Comparison of ENCODE assay signal across 8 mouse cellular contexts in genomic region chr16:11133476-11134347, GRCm38 (mm10). TPM values are rescaled to one million over a fixed set of nuclear protein-coding genes. Genes with fewer than 3 reads are reported as not detected.
DNase-seq lines count a peak whose midpoint lies in the region; ATAC-seq and TF ChIP-seq lines count a peak whose summit lies in the region.

No protein-coding gene starts in this region.

- no peak for TF ChIP-seq CTCF in left cerebral cortex, adult 2 months (IDR thresholded peaks at IDR 0.05)

- peak overlapping the region; percentile 92 for H3K27ac ChIP-seq in left cerebral cortex, adult 2 months
- peak overlapping the region; percentile 93 for H3K27ac ChIP-seq in forebrain, embryonic 10.5 days
- peak overlapping the region; percentile 90 for H3K27ac ChIP-seq in midbrain, embryonic 14.5 days (replicated peaks; ENCODE audit: low read depth, low read length)

- 1% methylated on average over 34 of the region's 34 CpGs for WGBS in forebrain, embryonic 10.5 days
- WGBS in midbrain, embryonic 14.5 days = under 1% methylated on average over 34 of the region's 34 CpGs

- ATAC-seq in midbrain, embryonic 14.5 days (ENCODE audit: low FRiP score, low TSS enrichment) = no peak

- H3K9me3 ChIP-seq in forebrain, embryonic 10.5 days = no peaks in the 10 kb centered on the region
- H3K9me3 ChIP-seq in midbrain, embryonic 14.5 days (ENCODE audit: control insufficient read depth, low read length) = no peaks in the 10 kb centered on the region

- H3K4me1 ChIP-seq in forebrain, embryonic 10.5 days = peaks cover 32% of the 10 kb centered on the region
- H3K4me1 ChIP-seq in midbrain, embryonic 14.5 days (ENCODE audit: control insufficient read depth, insufficient read depth, low read length) = peaks cover 22% of the 10 kb centered on the region

- H3K9ac ChIP-seq in midbrain, embryonic 14.5 days (replicated peaks; ENCODE audit: low read length) = peak overlapping the region; percentile 91

- H3K4me3 ChIP-seq in left cerebral cortex, adult 2 months = peak overlapping the region; percentile 74
- H3K4me3 ChIP-seq in forebrain, embryonic 10.5 days = peak overlapping the region; percentile 97
- H3K4me3 ChIP-seq in midbrain, embryonic 14.5 days (replicated peaks; ENCODE audit: low read depth, low read length) = peak overlapping the region; percentile 92

- DNase-seq in left cerebral cortex, adult 2 months (ENCODE audit: extremely low spot score in 1 of 2, low spot score in 2 of 2) = peak in 1 of 2 experiments; percentile 20
- DNase-seq in left cerebral cortex, adult 8-10 months (ENCODE audit: low spot score in 2 of 2) = no peak
- DNase-seq in adipocyte (ENCODE audit: low spot score) = peak; percentile 57
- DNase-seq in forebrain, embryonic 10.5 days (ENCODE audit: extremely low spot score, low spot score) = no peak
- peak; percentile 14 to 29 for DNase-seq in layer of hippocampus, adult 8-10 months (ENCODE audit: low spot score in 2 of 2)
- DNase-seq in midbrain, embryonic 14.5 days = no peak
- DNase-seq in ovary, postnatal 10 days (ENCODE audit: low spot score) = no peak
- no peak for DNase-seq in B cell, adult 2 months

- peaks cover 27% of the 10 kb centered on the region for H3K36me3 ChIP-seq in forebrain, embryonic 10.5 days (replicated peaks)
- peaks cover 20% of the 10 kb centered on the region for H3K36me3 ChIP-seq in midbrain, embryonic 14.5 days (ENCODE audit: control insufficient read depth, insufficient read depth, low read length)

- H3K4me2 ChIP-seq in midbrain, embryonic 14.5 days (ENCODE audit: low read length) = peak overlapping the region; percentile 62

- intact Hi-C loops in left cerebral cortex, adult 2 months (cut with DNase I) = no loop called here

- H3K27me3 ChIP-seq in forebrain, embryonic 10.5 days (ENCODE audit: poor library complexity, severe bottlenecking) = no peaks in the 10 kb centered on the region
- H3K27me3 ChIP-seq in midbrain, embryonic 14.5 days (ENCODE audit: control insufficient read depth, insufficient read depth, low read length) = no peaks in the 10 kb centered on the region

RNA-seq across cellular contexts. Expression of gene Txndc11, which starts 0.7 kb away (rescaled TPM):
- total RNA-seq in left cerebral cortex, adult 2 months (2021) = 10 to 100 TPM; 35.2 to 37.7 TPM
- 10 to 100 TPM; 29.1 to 31.7 (median 30.0) TPM for total RNA-seq in left cerebral cortex, adult 8-10 months (2022)
- 24.0 and 25.1 TPM in 2 replicates for polyA plus RNA-seq in forebrain, embryonic 10.5 days (2016; fragmentation: Nextera tagmentation; extraction: Ambion mirVana)
- total RNA-seq in layer of hippocampus, adult 8-10 months (2022) = 10 to 100 TPM; 27.5 to 31.0 (median 29.2) TPM
- 28.7 and 34.6 TPM in 2 replicates for polyA plus RNA-seq in midbrain, embryonic 14.5 days (2014; fragmentation: Nextera tagmentation; extraction: Ambion mirVana)

RNA-seq across cellular contexts. Expression of gene Zc3h7a, which starts 42.5 kb away (rescaled TPM):
- total RNA-seq in left cerebral cortex, adult 2 months (2021) = 10 to 100 TPM; 68.5 to 76.4 TPM
- 10 to 100 TPM; 51.9 to 75.8 (median 64.6) TPM for total RNA-seq in left cerebral cortex, adult 8-10 months (2022)
- 65.1 and 72.4 TPM in 2 replicates for polyA plus RNA-seq in forebrain, embryonic 10.5 days (2016; fragmentation: Nextera tagmentation; extraction: Ambion mirVana)
- total RNA-seq in layer of hippocampus, adult 8-10 months (2022) = 100 to 1,000 TPM in 1 of 4 experiments, 10 to 100 TPM in 3; 72.6 to 102 (median 80.1) TPM
- 62.6 and 80.2 TPM in 2 replicates for polyA plus RNA-seq in midbrain, embryonic 14.5 days (2014; fragmentation: Nextera tagmentation; extraction: Ambion mirVana)

Comparison
In these comparisons a context has a peak if more than half of its experiments do, and no peak if none do; other contexts are left out.
1. DNase-seq: peak in adipocyte (single experiment) and layer of hippocampus, adult 8-10 months (2 of 2); none in left cerebral cortex, adult 8-10 months (0 of 2), forebrain, embryonic 10.5 days (single experiment), midbrain, embryonic 14.5 days (single experiment), ovary, postnatal 10 days (single experiment) and B cell, adult 2 months (0 of 2).
2. Peak in every context shown above with its lines, with median percentiles within 50 percentile points of each other: H3K27ac ChIP-seq and H3K4me3 ChIP-seq.